Mouse (Mus musculus) E14TG2a.4 (cell line): Measurements from ENCODE around the gene Exoc3.

Source experiments
- CTCF ChIP-seq: conservative IDR thresholded peaks from 2 replicates; pipeline ENCODE4 v1.5.1; 2014; ENCODE audit warnings: low read length
- NANOG ChIP-seq: IDR thresholded peaks from 2 replicates; pipeline ENCODE4 v1.6.1; 2014; ENCODE audit warnings: borderline replicate concordance, low read length, mixed read lengths

DNA sequence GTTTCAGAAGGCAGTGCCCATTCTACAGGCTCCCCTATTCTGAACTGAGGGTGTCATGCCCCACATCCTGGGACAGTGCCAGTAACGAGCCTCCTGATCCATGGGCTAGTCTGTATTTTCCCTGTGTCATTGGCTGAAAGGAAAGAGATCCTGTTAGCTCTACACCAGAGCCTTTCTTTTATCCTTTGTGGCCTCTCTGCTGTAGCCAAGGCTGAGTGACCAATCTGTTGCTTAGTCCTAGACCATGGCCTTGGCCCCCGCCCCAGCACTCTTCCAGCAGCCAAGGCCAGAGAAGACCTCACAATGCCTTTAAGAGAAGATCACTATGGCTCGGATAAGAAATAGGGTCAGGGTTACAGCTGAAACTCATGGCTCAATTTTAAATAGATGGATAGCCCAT is 9.9 kb upstream of the Exoc3 start:
- TF ChIP-seq CTCF: no peak
- TF ChIP-seq NANOG: no peak
